Mouse (Mus musculus) CH12.LX (cell line): ENCODE measurements around the gene Igsf23. TPM values are rescaled to one million over a fixed set of nuclear protein-coding genes. Genes with fewer than 3 reads are reported as not detected.
A peak's percentile ranks its signal among the peaks of the same experiment; 100 is the strongest.

Experiments used
- DNase-seq: peaks from one replicate; pipeline ENCODE4 v3.0.0-alpha.2; 2013; ENCODE audit errors: extremely low read depth
- H3K27ac ChIP-seq: 2 replicates; pipeline ENCODE4 v1.5.1; 2012; ENCODE audit warnings: low read depth, mild to moderate bottlenecking, control low read depth, moderate library complexity; ENCODE audit not compliant: insufficient read depth
- H3K27me3 ChIP-seq: replicated peaks from 2 replicates; pipeline ENCODE3; 2012; ENCODE audit warnings: inconsistent platforms
- H3K36me3 ChIP-seq, 2 experiments: replicated peaks in 1 of 2; 2 replicates each; pipeline versions ENCODE3 to v1.6.1; 2012; ENCODE audit warnings: inconsistent platforms in 1 of 2, low read length in 1 of 2, mild to moderate bottlenecking in 1 of 2, mixed read lengths in 1 of 2, moderate library complexity in 1 of 2; ENCODE audit not compliant: control insufficient read depth in 1 of 2, insufficient read depth in 1 of 2
- H3K4me1 ChIP-seq, 2 experiments: 2 replicates each; pipeline ENCODE4 v1.6.1; 2012; ENCODE audit warnings: inconsistent platforms in 1 of 2, moderate library complexity in 1 of 2; ENCODE audit not compliant: insufficient read depth in 2 of 2, control insufficient read depth in 1 of 2
- H3K4me2 ChIP-seq: 2 replicates; pipeline ENCODE4 v1.6.1; 2012; ENCODE audit warnings: low read depth, mild to moderate bottlenecking, control low read depth; ENCODE audit not compliant: poor library complexity, insufficient read depth, severe bottlenecking
- H3K4me3 ChIP-seq, 3 experiments: fragments of 150-350 bp in 1 of 3; sonication (generic) in 1 of 3; replicated peaks in 1 of 3; 2 replicates each; pipeline versions ENCODE3 to v1.5.1; 2011 to 2012; ENCODE audit warnings: low read depth in 2 of 3, low read length in 2 of 3, mild to moderate bottlenecking in 2 of 3, moderate library complexity in 2 of 3, control low read depth in 1 of 3, improper control_type of control experiment in 1 of 3, inconsistent platforms in 1 of 3, mixed read lengths in 1 of 3; ENCODE audit not compliant: poor library complexity in 1 of 3
- H3K79me2 ChIP-seq: replicated peaks from 2 replicates; pipeline ENCODE4 v1.6.1; 2012; ENCODE audit warnings: mild to moderate bottlenecking, moderate library complexity; ENCODE audit not compliant: control insufficient read depth, poor library complexity, insufficient read depth, severe bottlenecking; ENCODE audit errors: extremely low read depth
- H3K9ac ChIP-seq: 2 replicates; pipeline ENCODE4 v1.6.1; 2012; ENCODE audit warnings: low read depth, mild to moderate bottlenecking, control low read depth, moderate library complexity; ENCODE audit not compliant: insufficient read depth
- H3K9me3 ChIP-seq: replicated peaks from 2 replicates; pipeline ENCODE3; 2012; ENCODE audit warnings: low read length, inconsistent platforms, mixed read lengths
- BHLHE40 ChIP-seq: IDR thresholded peaks from 2 replicates; pipeline ENCODE4 v1.6.1; 2011; ENCODE audit warnings: mild to moderate bottlenecking, low read depth, low read length, improper control_type of control experiment
- CTCF ChIP-seq, 2 experiments: IDR thresholded peaks in 1 of 2; conservative IDR thresholded peaks in 1 of 2; 2 replicates each; pipeline ENCODE4 v1.5.1; 2011 to 2012; ENCODE audit warnings: low read depth in 2 of 2, low read length in 2 of 2, improper control_type of control experiment in 1 of 2, inconsistent platforms in 1 of 2, mild to moderate bottlenecking in 1 of 2, moderate library complexity in 1 of 2
- EP300 ChIP-seq: IDR thresholded peaks from 2 replicates; pipeline ENCODE4 v1.6.1; 2011; ENCODE audit warnings: low read length, improper control_type of control experiment
- HCFC1 ChIP-seq: IDR thresholded peaks from 2 replicates; pipeline ENCODE4 v1.6.1; 2012; ENCODE audit warnings: low read depth, mild to moderate bottlenecking, inconsistent platforms, low read length, improper control_type of control experiment
- JUND ChIP-seq: conservative IDR thresholded peaks from 2 replicates; pipeline ENCODE4 v1.6.1; 2011; ENCODE audit warnings: low read depth, low read length, improper control_type of control experiment
- KAT2A ChIP-seq: IDR thresholded peaks from 2 replicates; pipeline ENCODE4 v1.6.1; 2012; ENCODE audit warnings: low read length, improper control_type of control experiment, inconsistent platforms; ENCODE audit not compliant: insufficient replicate concordance
- MAFK ChIP-seq: IDR thresholded peaks from 2 replicates; pipeline ENCODE4 v1.6.1; 2011; ENCODE audit warnings: low read length, improper control_type of control experiment; ENCODE audit not compliant: insufficient replicate concordance
- RAD21 ChIP-seq: IDR thresholded peaks from 2 replicates; pipeline ENCODE4 v1.6.1; 2011; ENCODE audit warnings: low read depth, mild to moderate bottlenecking, low read length, improper control_type of control experiment, moderate library complexity
- RCOR1 ChIP-seq: conservative IDR thresholded peaks from 2 replicates; pipeline ENCODE4 v1.6.1; 2012; ENCODE audit warnings: low read depth, mild to moderate bottlenecking, inconsistent platforms, low read length, improper control_type of control experiment
- SMC3 ChIP-seq: IDR thresholded peaks from 2 replicates; pipeline ENCODE4 v1.6.1; 2011; ENCODE audit warnings: low read depth, low read length, improper control_type of control experiment
- TBP ChIP-seq: conservative IDR thresholded peaks from 2 replicates; pipeline ENCODE4 v1.6.1; 2011; ENCODE audit warnings: low read depth, low read length, improper control_type of control experiment
- TCF12 ChIP-seq: IDR thresholded peaks from 2 replicates; pipeline ENCODE4 v1.6.1; 2014; ENCODE audit warnings: low read depth, mild to moderate bottlenecking, inconsistent platforms, low read length, improper control_type of control experiment
- USF1 ChIP-seq: IDR thresholded peaks from 2 replicates; pipeline ENCODE4 v1.6.1; 2014; ENCODE audit warnings: low read depth, mild to moderate bottlenecking, inconsistent platforms, low read length, improper control_type of control experiment
- USF2 ChIP-seq: conservative IDR thresholded peaks from 2 replicates; pipeline ENCODE4 v1.6.1; 2011; ENCODE audit warnings: low read depth, low read length, improper control_type of control experiment
- ZKSCAN1 ChIP-seq: IDR thresholded peaks from 2 replicates; pipeline ENCODE4 v1.6.1; 2012; ENCODE audit warnings: low read depth, inconsistent platforms, low read length, improper control_type of control experiment, borderline replicate concordance
- ZMIZ1 ChIP-seq: IDR thresholded peaks from 2 replicates; pipeline ENCODE4 v1.6.1; 2012; ENCODE audit warnings: low read depth, mild to moderate bottlenecking, inconsistent platforms, low read length, improper control_type of control experiment
- dilution Hi-C: fragments of 300-500 bp; cut with MboI; formaldehyde crosslinking; loops from 2 replicates; pipeline ENCODE4 v1.14.3; 2020; ENCODE audit warnings: low sequenced_read_pairs; ENCODE audit not compliant: extremely low pct_unique_long_range_greater_than_20kb, extremely low pct_ligation_motif_present
- in situ Hi-C: fragments of 300-500 bp; cut with MboI; formaldehyde crosslinking; loops from 3 replicates; pipeline ENCODE4 v1.14.3; 2019; ENCODE audit warnings: low sequenced_read_pairs, low pct_ligation_motif_present, low pct_unique_long_range_greater_than_20kb, mixed read lengths
- polyA plus RNA-seq: library from polyadenylated mRNA; unstranded; fragments of >175 nt; gene quantifications from 2 replicates; pipeline ENCODE4 v1.2.1, GENCODE M21; 2012; ENCODE audit warnings: low read depth; ENCODE audit not compliant: insufficient read length
- total RNA-seq, 2 experiments: library from RNA; depleted of rRNA; stranded (reverse); fragments of 300-350 nt in 1 of 2; fragments of >200 nt in 1 of 2; gene quantifications; 2 replicates each; pipeline ENCODE4 v1.2.3; 2012 to 2014

Igsf23 gene
- total and polyA plus RNA-seq, 3 experiments, result 0.08 TPM; not detected in 2

DNA sequence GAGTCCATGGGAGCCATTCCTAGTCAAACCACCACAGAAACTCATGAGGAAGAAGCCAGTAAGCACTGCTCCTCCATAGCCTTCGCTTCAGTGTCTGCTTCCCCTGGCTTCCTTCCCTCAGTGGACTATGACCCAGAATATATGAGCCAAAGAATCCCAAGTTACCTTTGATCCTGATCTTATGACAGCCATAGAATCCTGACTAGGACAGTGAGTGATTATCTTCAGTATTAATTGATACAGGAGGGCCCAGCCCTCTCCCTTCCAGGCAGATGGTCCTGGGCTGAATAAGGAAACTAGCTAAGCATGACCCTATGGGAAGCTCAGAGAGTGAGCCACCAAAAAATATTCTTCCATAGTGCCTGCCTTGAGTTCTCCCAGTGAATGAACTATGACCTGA is 11.9 kb upstream of the Igsf23 start:
- Histone ChIP-seq H3K27ac (no peak overlapping the region), H3K9ac (no peak overlapping the region), H3K4me1 (peaks cover 0 to 7% of the 10 kb centered on the region in 2 experiments; a peak in 1 of 4 replicates), H3K9me3 (peaks cover 3% of the 10 kb centered on the region), H3K4me3 (no peak overlapping the region), H3K27me3 (peaks cover 34% of the 10 kb centered on the region), H3K79me2 (no peaks in the 10 kb centered on the region), H3K4me2 (no peak overlapping the region), H3K36me3 (peaks cover 0 to 2% of the 10 kb centered on the region in 2 experiments)
- dilution Hi-C loops, result no loop called here
- no peak for DNase-seq
- TF ChIP-seq EP300, result no peak
- TF ChIP-seq JUND, result no peak
- TF ChIP-seq TBP, result no peak
- no peak for TF ChIP-seq SMC3
- TF ChIP-seq USF2, result no peak
- TF ChIP-seq MAFK, result no peak
- no peak for TF ChIP-seq RCOR1
- TF ChIP-seq TCF12, result no peak
- no peak for TF ChIP-seq USF1
- TF ChIP-seq KAT2A, result no peak
- no peak for TF ChIP-seq HCFC1
- TF ChIP-seq ZKSCAN1, result no peak
- in situ Hi-C loops, result no loop called here

DNA sequence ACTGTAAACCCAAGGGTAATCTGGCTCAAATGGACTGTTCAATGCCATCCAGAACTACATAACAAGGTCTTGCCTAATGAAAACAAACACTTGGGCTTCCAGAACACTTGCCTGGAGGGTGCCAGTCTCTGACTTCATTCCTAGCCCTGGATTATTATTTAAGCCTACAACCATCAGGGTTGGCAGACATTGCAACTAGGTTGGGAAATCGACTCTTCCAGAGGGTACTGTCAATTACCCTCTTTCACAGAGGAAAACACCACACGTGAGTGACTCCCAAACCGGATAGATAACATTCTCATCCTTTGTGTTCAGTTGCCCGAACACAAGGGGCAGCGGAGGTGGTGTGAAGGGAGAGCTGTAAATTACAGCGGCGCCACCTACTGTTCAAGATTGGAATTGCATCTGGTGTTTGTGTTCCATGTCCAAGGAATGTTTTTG is 5.8 kb upstream of the Igsf23 start:
- Histone ChIP-seq H3K27me3 (peaks cover 4% of the 10 kb centered on the region), H3K4me2 (0 out of 2 replicates have a peak overlapping the region, but pooled peaks have one; percentile 42), H3K79me2 (no peaks in the 10 kb centered on the region), H3K9ac (no peak overlapping the region), H3K36me3 (no peaks in the 10 kb centered on the region), H3K27ac (no peak overlapping the region), H3K4me3 (no peak overlapping the region), H3K9me3 (no peaks in the 10 kb centered on the region)
- DNase-seq, result peak; percentile 83
- dilution Hi-C loops, result no loop called here
- in situ Hi-C loops, result loop anchor here (5.0 kb wide), 1 partner anchor 44 kb away; no protein-coding TSS in a partner anchor
- TF ChIP-seq KAT2A (no peak), BHLHE40 (peak; percentile 83), ZMIZ1 (no peak), CTCF (conservative IDR thresholded peaks at IDR 0.05 in 1 of 2, IDR thresholded peaks at IDR 0.05 in 1 of 2; ENCODE audit: low read depth in 2 of 2, low read length in 2 of 2) (peak; percentile 73 to 97), SMC3 (peak; percentile 80), RAD21 (peak; percentile 88)
- TF ChIP-seq, all 38 proteins: peak for 4
- peaks cover 0 to 12% of the 10 kb centered on the region in 2 experiments; a peak in 1 of 4 replicates for H3K4me1 ChIP-seq
